Mouse (Mus musculus) testis, adult 10 weeks (tissue): ENCODE results near the gene Tff2. TPM values are rescaled to one million over a fixed set of nuclear protein-coding genes. Genes with fewer than 3 reads are reported as not detected.

ENCODE experiments used
- polyA plus RNA-seq: library from polyadenylated mRNA; stranded (reverse); fragments of 350-450 nt; fragmentation: Illumina TruSeq; extraction: RNeasy Lipid Tissue Mini Kit (QIAGEN cat#74804); gene quantifications from one replicate; pipeline ENCODE4 v1.2.3, GENCODE M21; 2014; ENCODE audit warnings: low read depth, low replicate concordance

Tff2 gene
- polyA plus RNA-seq: not detected

GRCm38 (mm10) chr17:31144040-31145037, at the start of gene Tff2:
Gene Tff2, minus strand, starts transcription at chr17:31144282.

GRCm38 (mm10) chr17:31165127-31165526, 21.0 kb upstream of the Tff2 start, which contains the start of gene Tff1:
Gene Tff1, minus strand, starts transcription at chr17:31165277.

GRCm38 (mm10) chr17:31129452-31129851, 14.6 kb downstream of the Tff2 start, which contains the start of gene Tff3:
Gene Tff3, minus strand, starts transcription at chr17:31129646.

Other genes starting within 250 kb of the Tff2 start
- 0.32 TPM for gene Glp1r, start 242.5 kb downstream of the Tff2 start, polyA plus RNA-seq
- 2.0 TPM for gene Umodl1, start 189.6 kb downstream of the Tff2 start, polyA plus RNA-seq
- gene Abcg1, start 86.6 kb downstream of the Tff2 start, polyA plus RNA-seq: 0.31 TPM
- gene Tff3, start 14.6 kb downstream of the Tff2 start, polyA plus RNA-seq: not detected
- not detected for gene Tff1, start 21.0 kb upstream of the Tff2 start, polyA plus RNA-seq
- gene Tmprss3, start 54.7 kb upstream of the Tff2 start, polyA plus RNA-seq: 0.07 TPM
- 0.28 TPM for gene Ubash3a, start 63.6 kb upstream of the Tff2 start, polyA plus RNA-seq
- 491 TPM for gene Rsph1, start 133.1 kb upstream of the Tff2 start, polyA plus RNA-seq
- 0.46 TPM for gene Slc37a1, start 142.5 kb upstream of the Tff2 start, polyA plus RNA-seq
- 2.7 TPM for gene Pde9a, start 241.9 kb upstream of the Tff2 start, polyA plus RNA-seq